In genomic region chr11:28730140-28730539, GRCm38 (mm10) we compare ENCODE assay signal across 21 mouse cellular contexts.
A peak's percentile ranks its signal among the peaks of the same experiment; 100 is the strongest.
DNase-seq lines count a peak whose midpoint lies in the region; ATAC-seq and TF ChIP-seq lines count a peak whose summit lies in the region.
"Had no signal": no experiment of that assay in that cellular context is flagged by ENCODE, and none has a peak within 500 bp of the region (broad histone marks: within the 10 kb centered on the region; RNA-seq: fewer than 3 reads in every experiment).

No protein-coding gene starts in this region.

- peak; percentile 61 to 78 for DNase-seq in cerebellum, postnatal 14 days
- DNase-seq in cerebellum, postnatal 36 days, result no peak
- peak; percentile 18 for DNase-seq in hindbrain, embryonic 10.5 days (ENCODE audit: low spot score)
- no peak for DNase-seq in hindbrain, embryonic 14.5 days (ENCODE audit: low spot score)
- peak; percentile 38 for DNase-seq in midbrain, postnatal 0 days (ENCODE audit: low spot score)
- no peak for DNase-seq in midbrain, embryonic 10.5 days (ENCODE audit: low spot score)
- no peak for DNase-seq in right cerebral cortex, adult 2 months (ENCODE audit: low spot score in 2 of 2)
- no peak for DNase-seq in spleen, adult 18-20 months
- DNase-seq: adrenal gland, postnatal 14 days; cerebellum, adult 8-10 months; gastrocnemius, postnatal 36 days; heart, adult 11 months; heart, postnatal 4 days; kidney, adult 18-20 months had no signal

- H3K36me3 ChIP-seq in hindbrain, embryonic 10.5 days, result no peaks in the 10 kb centered on the region
- no peaks in the 10 kb centered on the region for H3K36me3 ChIP-seq in hindbrain, embryonic 14.5 days (replicated peaks; ENCODE audit: control insufficient read depth, insufficient read depth)
- no peaks in the 10 kb centered on the region for H3K36me3 ChIP-seq in midbrain, postnatal 0 days (ENCODE audit: insufficient read depth, low read length)
- no peaks in the 10 kb centered on the region for H3K36me3 ChIP-seq in midbrain, embryonic 10.5 days
- H3K36me3 ChIP-seq: embryonic facial prominence, embryonic 15.5 days; forebrain, embryonic 10.5 days; forebrain, embryonic 15.5 days; heart, embryonic 13.5 days; intestine, embryonic 15.5 days had no signal

- no peak for TF ChIP-seq CTCF in midbrain, postnatal 0 days (IDR thresholded peaks at IDR 0.05)

- H3K9ac ChIP-seq in hindbrain, embryonic 14.5 days, result no peak overlapping the region
- H3K9ac ChIP-seq in midbrain, postnatal 0 days (replicated peaks; ENCODE audit: low read length, poor library complexity, severe bottlenecking), result no peak overlapping the region
- H3K9ac ChIP-seq: embryonic facial prominence, embryonic 15.5 days; forebrain, embryonic 15.5 days; heart, embryonic 13.5 days; intestine, embryonic 15.5 days had no signal

- no peak overlapping the region for H3K27ac ChIP-seq in hindbrain, embryonic 10.5 days
- H3K27ac ChIP-seq in hindbrain, embryonic 14.5 days, result no peak overlapping the region
- no peak overlapping the region for H3K27ac ChIP-seq in midbrain, postnatal 0 days (ENCODE audit: low read depth, low read length)
- H3K27ac ChIP-seq in midbrain, embryonic 10.5 days (replicated peaks), result no peak overlapping the region
- H3K27ac ChIP-seq: embryonic facial prominence, embryonic 15.5 days; forebrain, embryonic 10.5 days; forebrain, embryonic 15.5 days; heart, embryonic 13.5 days; intestine, embryonic 15.5 days had no signal

- peaks cover 50% of the 10 kb centered on the region for H3K27me3 ChIP-seq in hindbrain, embryonic 10.5 days (ENCODE audit: insufficient read depth, poor library complexity, severe bottlenecking)
- H3K27me3 ChIP-seq in hindbrain, embryonic 14.5 days (ENCODE audit: control insufficient read depth, insufficient read depth, low read length), result peaks cover 15% of the 10 kb centered on the region; the same call in 1 of the 2 replicates
- H3K27me3 ChIP-seq in midbrain, postnatal 0 days (ENCODE audit: insufficient read depth, low read length), result no peaks in the 10 kb centered on the region
- H3K27me3 ChIP-seq in midbrain, embryonic 10.5 days (ENCODE audit: low read depth, poor library complexity, severe bottlenecking), result peaks cover 31% of the 10 kb centered on the region
- H3K27me3 ChIP-seq: embryonic facial prominence, embryonic 15.5 days; forebrain, embryonic 15.5 days; heart, embryonic 13.5 days; intestine, embryonic 15.5 days had no signal

- WGBS in hindbrain, embryonic 10.5 days, result 54% methylated on average over 2 of the region's 2 CpGs
- WGBS in hindbrain, embryonic 14.5 days, result 48% methylated on average over 2 of the region's 2 CpGs
- 38% methylated on average over 2 of the region's 2 CpGs for whole genome bisulfite sequencing in midbrain, postnatal 0 days
- 58% methylated on average over 2 of the region's 2 CpGs for whole genome bisulfite sequencing in midbrain, embryonic 10.5 days

- H3K4me3 ChIP-seq in hindbrain, embryonic 10.5 days, result no peak overlapping the region
- no peak overlapping the region for H3K4me3 ChIP-seq in hindbrain, embryonic 14.5 days (replicated peaks; ENCODE audit: low read length)
- no peak overlapping the region for H3K4me3 ChIP-seq in midbrain, postnatal 0 days (ENCODE audit: low read depth, low read length)
- H3K4me3 ChIP-seq in midbrain, embryonic 10.5 days, result no peak overlapping the region
- H3K4me3 ChIP-seq: embryonic facial prominence, embryonic 15.5 days; erythroblast, embryonic 14.5 days; forebrain, embryonic 10.5 days; forebrain, embryonic 15.5 days; heart, embryonic 13.5 days; intestine, embryonic 15.5 days had no signal

- H3K9me3 ChIP-seq in hindbrain, embryonic 10.5 days, result no peaks in the 10 kb centered on the region
- no peaks in the 10 kb centered on the region for H3K9me3 ChIP-seq in hindbrain, embryonic 14.5 days (ENCODE audit: control insufficient read depth, low read length)
- no peaks in the 10 kb centered on the region for H3K9me3 ChIP-seq in midbrain, postnatal 0 days (ENCODE audit: low read length)
- no peaks in the 10 kb centered on the region for H3K9me3 ChIP-seq in midbrain, embryonic 10.5 days (replicated peaks)
- H3K9me3 ChIP-seq: embryonic facial prominence, embryonic 15.5 days; forebrain, embryonic 10.5 days; forebrain, embryonic 15.5 days; heart, embryonic 13.5 days; intestine, embryonic 15.5 days had no signal

- no peak overlapping the region for H3K4me2 ChIP-seq in hindbrain, embryonic 14.5 days (replicated peaks)
- H3K4me2 ChIP-seq in midbrain, postnatal 0 days (ENCODE audit: low read depth, low read length, poor library complexity, severe bottlenecking), result no peak overlapping the region
- H3K4me2 ChIP-seq: embryonic facial prominence, embryonic 15.5 days; forebrain, embryonic 15.5 days; heart, embryonic 13.5 days; intestine, embryonic 15.5 days had no signal

- peaks cover 14% of the 10 kb centered on the region for H3K4me1 ChIP-seq in hindbrain, embryonic 10.5 days (replicated peaks)
- peaks cover 10% of the 10 kb centered on the region for H3K4me1 ChIP-seq in hindbrain, embryonic 14.5 days (replicated peaks; ENCODE audit: control insufficient read depth, insufficient read depth, low read length)
- H3K4me1 ChIP-seq in midbrain, postnatal 0 days (ENCODE audit: insufficient read depth, low read length), result no peaks in the 10 kb centered on the region; the same call in 1 of the 2 replicates
- H3K4me1 ChIP-seq in midbrain, embryonic 10.5 days, result peaks cover 29% of the 10 kb centered on the region
- H3K4me1 ChIP-seq: embryonic facial prominence, embryonic 15.5 days; intestine, embryonic 15.5 days had no signal

- no peak for ATAC-seq in hindbrain, embryonic 14.5 days (ENCODE audit: low FRiP score)
- no peak for ATAC-seq in midbrain, postnatal 0 days (ENCODE audit: low FRiP score)
- ATAC-seq: activated CD4-positive, CD25-positive, alpha-beta regulatory T cell, adult 4 months; forebrain, embryonic 15.5 days; intestine, embryonic 15.5 days had no signal

Comparison
In these comparisons a context has a peak if more than half of its experiments do, and no peak if none do; other contexts are left out.
1. DNase-seq: peak in cerebellum, postnatal 14 days (2 of 2), hindbrain, embryonic 10.5 days (single experiment) and midbrain, postnatal 0 days (single experiment); none in cerebellum, postnatal 36 days (0 of 2), hindbrain, embryonic 14.5 days (single experiment), midbrain, embryonic 10.5 days (single experiment), right cerebral cortex, adult 2 months (0 of 2) and spleen, adult 18-20 months (0 of 2).